Mouse (Mus musculus) olfactory bulb, adult 2 months (tissue): Measurements from ENCODE around the gene Sub1.

Source experiments
- CTCF ChIP-seq: fragments of 200-500 bp; IDR thresholded peaks from 2 replicates; pipeline ENCODE4 v1.5.1; 2012; ENCODE audit warnings: low read depth, mild to moderate bottlenecking, low read length, moderate library complexity; ENCODE audit not compliant: insufficient read depth
- POLR2A ChIP-seq: fragments of 200-500 bp; IDR thresholded peaks from 2 replicates; pipeline ENCODE4 v1.6.1; 2012; ENCODE audit warnings: mild to moderate bottlenecking, low read depth, low read length, moderate library complexity; ENCODE audit not compliant: insufficient read depth

- TF ChIP-seq POLR2A, result no peak
- no peak for TF ChIP-seq CTCF
Observed at GRCm38 (mm10) chr15:12036675-12037074, 39.9 kb upstream of the Sub1 start.
